Mouse (Mus musculus) adrenal gland, postnatal 25 days (tissue): ENCODE measurements at regions not wholly inside any gene's neighbourhood (a gene's known extent, or its start where the extent isn't known, plus 50 kb on each side); places are given as distances from the start of the nearest gene placed in this dataset.

Experiments
- DNase-seq: peaks from one replicate; pipeline ENCODE4 v3.0.0; 2021; ENCODE audit warnings: mixed read lengths

DNA sequence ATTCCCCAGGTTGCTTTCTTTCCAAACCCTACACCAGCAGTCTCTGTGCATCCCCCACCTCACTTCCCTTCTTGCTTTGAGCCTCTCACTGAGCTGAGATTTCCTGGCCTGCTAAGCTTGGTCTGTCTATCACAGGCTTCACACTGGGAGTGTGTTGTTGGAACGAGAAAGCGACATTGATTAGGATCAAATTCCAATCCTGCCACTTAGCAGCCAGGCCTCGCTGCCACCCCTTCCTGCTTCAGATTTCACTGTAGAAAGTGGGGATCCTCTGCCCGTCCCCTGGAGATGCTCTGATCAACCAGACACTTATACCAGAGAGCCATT lies 123.8 kb upstream of the Id2 start:
- no peak for DNase-seq

DNA sequence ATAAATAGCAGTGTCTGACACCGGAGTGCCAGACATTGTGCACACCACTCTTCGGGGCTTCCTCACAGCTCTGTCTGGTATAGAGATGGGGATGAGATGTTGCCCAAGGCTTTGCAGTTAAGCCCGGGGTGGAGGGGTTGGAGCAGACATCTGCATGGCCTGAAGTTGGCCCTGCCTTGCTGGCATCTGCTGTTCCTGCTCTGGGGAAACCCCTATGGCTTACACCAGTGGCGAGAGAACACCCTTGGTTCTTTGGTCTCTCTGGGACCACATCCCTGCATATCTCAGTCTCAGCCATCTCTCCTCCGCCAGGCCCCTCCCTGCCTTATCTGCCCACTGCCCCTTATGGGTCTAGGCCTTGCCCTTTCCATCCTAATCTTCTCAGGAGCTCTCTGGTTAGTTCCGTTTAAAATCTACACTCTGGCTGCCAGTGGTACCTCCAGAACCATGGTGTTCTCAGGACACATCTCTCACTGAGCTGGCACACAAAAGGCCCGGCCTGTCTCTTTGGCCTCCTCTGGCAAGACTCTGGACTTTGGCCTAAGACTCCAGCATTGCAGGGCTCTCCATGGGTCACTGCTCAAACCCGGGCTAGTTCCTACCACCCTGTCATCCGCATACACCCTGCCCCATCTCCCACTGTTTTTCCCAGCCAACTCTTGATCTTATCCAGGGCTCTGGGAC lies 123.3 kb upstream of the Id2 start:
- DNase-seq, result no peak

GRCm38 (mm10) chr12:25219546-25219945 lies 122.6 kb upstream of the Id2 start:
- no peak for DNase-seq

DNA sequence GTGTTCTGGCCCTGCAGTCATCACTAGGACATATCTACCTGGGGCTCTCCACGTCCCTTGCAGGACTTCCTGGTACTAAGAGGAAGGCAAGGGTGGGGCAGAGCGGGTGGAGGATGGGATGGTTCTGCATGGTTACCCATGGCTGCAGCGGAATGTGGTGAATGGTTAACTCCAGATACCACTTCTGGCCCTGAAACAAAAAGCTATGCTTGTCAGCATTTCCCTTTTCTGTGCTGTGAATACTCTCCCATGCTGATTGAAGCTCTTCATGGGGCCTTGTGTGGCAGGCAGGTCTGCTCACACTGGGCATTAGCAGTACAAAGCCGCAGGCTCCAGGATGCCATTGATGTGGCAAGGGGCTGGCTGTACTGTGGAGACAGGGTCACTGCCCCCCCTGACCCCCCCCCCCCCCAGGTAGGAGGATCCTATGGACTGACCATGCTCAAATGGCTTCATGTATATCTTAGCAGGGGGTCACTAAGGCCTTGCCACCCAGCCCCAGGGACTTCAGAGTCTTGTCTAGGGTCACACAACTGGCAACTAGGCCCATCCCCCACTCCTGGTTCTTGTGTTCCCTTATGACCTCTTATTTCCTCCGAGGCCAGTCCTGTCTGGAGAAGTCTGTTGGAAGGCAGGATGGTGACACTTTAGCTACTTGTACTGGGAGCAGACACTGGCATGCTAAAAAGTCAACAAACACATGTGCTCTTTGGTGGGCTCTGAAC lies 120.0 kb upstream of the Id2 start:
- no peak for DNase-seq

GRCm38 (mm10) chr12:25215266-25215665 lies 118.3 kb upstream of the Id2 start:
- no peak for DNase-seq

GRCm38 (mm10) chr12:25213782-25214478 lies 117.0 kb upstream of the Id2 start:
- peak; percentile 35 for DNase-seq

DNA sequence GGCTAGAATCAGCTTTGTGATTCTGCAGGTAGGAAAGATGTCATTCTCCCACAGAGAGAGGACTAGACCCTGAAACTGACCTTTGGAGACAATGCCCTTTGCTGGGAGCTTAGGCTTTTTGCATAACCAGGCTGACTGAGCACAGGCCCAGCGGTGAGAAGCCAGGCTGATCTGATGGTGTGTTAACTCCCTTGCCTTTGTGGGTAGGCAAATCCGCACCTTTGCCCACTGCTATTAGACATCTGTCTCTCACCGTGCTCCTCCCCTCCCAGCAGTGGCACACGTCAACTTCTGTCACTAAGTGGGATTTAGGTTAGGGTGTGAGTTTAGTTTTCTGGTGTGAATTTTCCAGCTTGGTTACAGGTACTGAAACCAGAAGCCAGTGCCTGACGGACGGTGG lies 114.4 kb upstream of the Id2 start:
- DNase-seq, result no peak

GRCm38 (mm10) chr12:25210597-25210996 lies 113.7 kb upstream of the Id2 start:
- DNase-seq, result no peak

DNA sequence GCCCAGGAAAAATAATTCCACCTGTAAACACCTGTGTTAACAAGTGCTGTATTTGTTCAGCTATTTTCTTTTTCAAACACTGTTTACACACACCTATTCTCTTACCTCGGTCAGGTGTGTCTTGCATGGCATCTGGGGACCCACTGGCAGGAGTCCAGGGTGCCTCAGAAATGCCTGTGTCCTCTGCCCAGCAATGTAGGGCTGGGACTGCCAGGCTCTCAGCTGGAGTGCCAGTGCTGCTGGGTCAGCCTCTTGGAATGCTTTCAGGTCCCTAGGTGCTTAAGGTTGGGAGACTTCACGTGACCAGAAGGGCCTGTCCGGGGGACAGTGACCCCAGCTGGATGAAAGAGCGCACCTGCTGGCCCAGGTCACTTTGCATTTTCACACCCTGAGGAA lies 112.4 kb upstream of the Id2 start:
- no peak for DNase-seq

DNA sequence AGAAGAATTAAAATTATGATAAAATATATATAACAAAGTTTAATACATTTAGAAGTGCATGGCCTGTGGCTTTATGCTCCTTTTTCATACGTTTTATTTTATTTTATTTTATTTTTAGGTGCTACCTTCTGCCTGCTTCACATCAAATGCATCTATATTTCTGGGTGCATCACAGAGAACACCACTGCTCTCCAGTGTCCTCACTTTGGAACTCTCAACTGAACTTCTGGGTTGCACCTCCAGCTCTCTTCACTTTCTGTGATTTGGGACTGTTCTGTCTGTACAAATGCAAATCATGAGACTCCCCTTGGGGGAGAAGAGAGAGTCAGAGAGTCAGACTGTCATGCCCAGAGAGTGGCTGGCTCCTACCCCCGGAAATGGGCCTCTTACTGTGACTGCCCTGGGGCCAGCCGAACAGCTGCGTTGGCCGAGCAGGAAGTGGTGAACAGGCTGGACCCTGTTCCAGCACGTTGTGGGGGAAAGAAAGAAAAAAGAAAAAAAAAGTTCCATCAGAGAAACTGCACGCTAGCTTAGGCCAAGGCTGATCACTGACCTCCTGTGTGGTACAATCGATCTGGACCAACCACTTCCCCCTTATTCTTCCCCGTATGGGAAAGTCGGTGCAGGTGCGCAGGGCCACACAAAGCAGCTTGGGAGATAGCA lies 111.9 kb upstream of the Id2 start:
- DNase-seq, result no peak

DNA sequence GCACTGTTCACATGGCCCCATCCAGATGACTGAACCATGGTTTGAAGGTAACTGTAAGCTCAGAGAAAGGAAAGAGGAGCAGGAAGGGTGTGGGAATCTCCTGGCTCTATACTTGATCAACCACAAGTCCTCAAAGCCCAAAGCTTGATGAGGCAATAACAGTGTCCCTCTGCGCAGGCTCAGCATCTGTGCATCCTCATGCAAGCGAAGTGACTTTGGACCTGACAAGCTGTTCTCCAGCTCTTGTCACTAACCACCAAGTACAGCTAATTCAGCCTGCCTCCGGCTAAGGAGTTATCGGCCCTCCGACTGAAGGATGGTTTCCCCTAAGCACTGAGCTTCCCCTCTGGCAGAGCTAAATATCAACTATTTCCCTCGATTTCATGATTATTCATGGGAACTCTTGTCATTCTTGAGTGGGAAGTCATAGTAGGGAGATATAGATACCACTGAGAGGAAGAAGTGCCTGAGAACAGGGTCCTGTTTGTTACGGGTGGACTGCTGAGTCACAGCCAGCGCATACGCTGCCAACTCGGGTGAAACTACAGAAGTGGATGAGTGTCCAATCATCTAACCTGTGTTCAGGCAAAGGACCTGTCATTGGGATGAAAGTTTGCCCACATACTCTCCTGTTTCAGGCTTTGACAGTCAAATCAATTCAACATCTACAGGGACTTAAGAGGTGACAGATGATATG lies 106.6 kb upstream of the Id2 start:
- DNase-seq, result no peak

GRCm38 (mm10) chr12:25200161-25200560 lies 103.2 kb upstream of the Id2 start:
- DNase-seq, result peak; percentile 18

DNA sequence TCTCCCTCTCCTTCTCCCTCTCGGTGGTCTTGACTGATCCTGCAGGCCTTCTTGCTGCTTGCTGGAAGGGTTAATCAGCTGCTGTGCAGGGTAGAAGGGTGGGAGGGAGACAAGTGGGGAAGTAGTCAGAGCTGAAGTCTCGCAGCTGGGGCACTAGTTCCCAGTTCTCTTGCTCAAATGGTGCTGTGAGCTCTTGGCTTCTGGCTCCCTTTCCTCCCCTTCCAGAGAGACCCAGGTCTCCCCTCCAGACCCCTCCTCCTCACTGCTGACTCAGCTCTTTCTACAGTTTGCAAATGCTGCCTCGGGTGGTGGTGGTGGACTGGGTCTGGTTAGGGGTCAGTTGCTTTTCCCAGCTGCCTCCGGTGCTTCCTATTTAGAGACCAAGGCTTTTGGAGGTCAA lies 100.8 kb upstream of the Id2 start:
- no peak for DNase-seq

DNA sequence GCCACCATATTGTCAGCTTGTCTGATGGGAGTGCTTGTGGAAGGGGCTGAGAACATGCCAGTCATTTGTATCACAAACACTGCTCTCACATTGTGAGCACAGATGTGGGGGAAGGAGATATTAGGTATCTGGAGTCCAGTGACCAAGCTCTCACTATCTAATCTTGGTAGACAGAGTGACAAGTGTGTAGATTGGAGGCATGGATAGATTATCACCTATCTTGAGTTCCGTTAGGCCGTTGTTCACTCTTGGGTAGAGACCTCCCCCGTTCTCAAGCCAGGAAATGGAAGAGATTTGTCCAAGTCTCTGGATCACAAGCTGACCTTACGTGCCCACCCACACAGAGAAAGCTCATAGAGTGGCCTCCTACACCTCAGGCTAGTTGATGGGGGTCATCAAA lies 99.1 kb upstream of the Id2 start:
- no peak for DNase-seq

DNA sequence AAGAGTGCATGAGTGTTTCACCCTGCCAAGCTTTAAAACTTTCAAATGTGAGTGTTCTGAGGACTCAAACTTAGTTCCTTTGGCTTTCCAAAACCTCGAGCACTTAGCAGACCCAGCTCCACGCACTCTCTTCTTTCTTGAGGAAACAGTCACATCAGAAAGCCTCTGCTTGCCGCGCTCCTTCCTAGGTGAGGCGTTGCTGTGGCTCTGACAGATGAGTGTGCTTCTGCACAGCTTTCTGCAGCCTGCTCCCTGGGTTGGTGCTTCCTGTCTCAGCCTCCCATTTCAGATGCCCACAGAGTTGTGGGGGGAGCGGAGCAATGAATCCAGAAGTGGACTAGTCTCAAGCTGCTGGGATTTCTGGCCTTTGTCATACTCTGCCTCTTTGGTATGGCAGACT lies 95.3 kb upstream of the Id2 start:
- DNase-seq, result no peak

DNA sequence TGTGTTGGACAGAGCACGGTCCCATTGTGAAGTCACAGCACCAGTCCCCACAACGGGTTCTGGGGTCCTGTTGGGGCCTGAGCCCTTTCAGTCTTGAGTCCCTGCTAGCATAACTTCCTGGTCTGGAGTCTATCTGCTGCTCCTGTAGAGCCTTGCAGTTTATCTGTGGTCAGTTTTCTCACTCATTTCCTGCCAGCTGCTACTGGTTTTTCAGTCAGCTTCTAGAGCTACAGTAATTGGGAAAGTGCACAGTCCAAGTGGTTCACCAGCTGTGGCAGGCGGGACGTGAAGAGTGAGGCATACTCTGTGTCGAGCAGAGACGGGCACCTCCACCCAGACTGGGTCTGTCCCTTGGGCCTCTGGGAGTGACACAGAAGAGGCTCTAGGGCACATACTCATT lies 93.4 kb upstream of the Id2 start:
- no peak for DNase-seq

GRCm38 (mm10) chr12:25189174-25189761 lies 92.3 kb upstream of the Id2 start:
- DNase-seq, result no peak

DNA sequence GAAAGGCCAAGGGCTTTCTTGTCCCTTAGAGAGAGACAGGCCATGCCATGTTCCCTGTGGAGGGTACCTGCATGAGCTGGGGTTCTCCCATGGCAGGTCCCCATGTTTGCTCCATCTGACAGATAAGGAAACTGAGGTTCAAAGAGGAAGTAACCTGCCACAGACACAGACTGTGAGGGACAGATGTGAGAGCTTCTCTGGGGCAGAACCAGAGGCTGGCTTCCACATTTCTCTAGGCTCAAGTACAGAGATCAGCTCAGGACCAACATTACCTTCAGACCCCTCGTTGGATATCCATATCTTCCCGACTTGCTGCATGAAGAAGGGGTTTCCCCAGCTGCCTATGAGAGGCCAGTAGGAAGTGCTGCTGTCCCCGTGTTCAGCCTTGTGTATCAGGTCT lies 91.6 kb upstream of the Id2 start:
- DNase-seq, result no peak

GRCm38 (mm10) chr12:25187216-25187615 lies 90.3 kb upstream of the Id2 start:
- DNase-seq, result no peak

- DNase-seq, result no peak
Measured at GRCm38 (mm10) chr12:25182680-25183079, 85.7 kb upstream of the Id2 start.

DNA sequence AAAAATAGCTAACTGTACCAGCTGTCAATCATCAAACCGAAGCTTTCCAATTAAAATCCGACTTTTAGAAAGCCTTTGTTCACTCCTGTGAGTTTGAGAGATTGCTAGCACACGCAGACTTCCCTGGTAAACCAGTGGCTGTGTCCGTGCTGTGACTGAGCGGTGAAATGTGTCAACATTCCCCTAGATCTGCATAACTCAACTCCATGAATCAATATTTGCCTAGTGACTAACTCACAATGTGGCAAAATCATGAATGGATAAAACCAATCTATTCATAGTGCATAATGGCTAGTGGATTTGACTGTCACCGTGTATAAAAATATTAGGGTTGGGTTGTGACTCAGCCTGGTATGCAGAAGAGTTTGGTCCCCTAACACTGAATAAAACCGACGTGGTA lies 84.4 kb upstream of the Id2 start:
- DNase-seq, result no peak

DNA sequence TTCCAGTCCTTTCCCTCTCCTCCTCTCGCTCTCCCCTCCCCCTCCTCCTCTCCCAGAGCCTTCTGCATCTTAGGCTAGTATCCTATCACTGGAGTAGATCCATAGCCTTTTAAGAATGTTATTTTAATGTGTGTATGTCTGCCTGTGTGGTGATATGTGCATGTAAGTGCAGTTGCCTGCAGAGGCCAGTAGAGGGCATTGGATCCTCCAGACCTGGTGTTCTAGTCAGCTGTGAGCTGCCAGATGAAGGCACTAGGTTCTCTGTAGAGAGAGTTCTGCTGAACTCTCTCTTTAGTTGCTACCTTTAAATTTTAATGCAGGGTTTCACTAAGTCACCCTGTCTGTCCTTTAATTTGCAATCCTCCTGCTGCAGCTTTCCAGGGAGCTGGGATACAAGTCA lies 83.9 kb upstream of the Id2 start:
- DNase-seq, result no peak
